Mouse (Mus musculus) yolk sac, embryonic 10.5 days (tissue): Measurements from ENCODE around the gene Slco1a1.
"Not testable (repeated sequence)": the region's sequence is repeated elsewhere in the genome, so short reads cannot be mapped to it uniquely, and the experiment has no call there.

Experiments
- DNase-seq: peaks from one replicate; pipeline ENCODE4 v3.0.0-alpha.2; 2017; ENCODE audit warnings: low spot score

The Slco1a1 gene

GRCm38 (mm10) chr6:141946862-141947261, at the start of gene Slco1a1:
Slco1a1 (minus strand) TSS chr6:141946962.
- no peak for DNase-seq

- DNase-seq = no peak
These were observed 40.0 kb upstream of the Slco1a1 start for GRCm38 (mm10) chr6:141986772-141987171.

- no peak for DNase-seq
These were observed 37.9 kb upstream of the Slco1a1 start for GRCm38 (mm10) chr6:141984644-141985043.

GRCm38 (mm10) chr6:141962420-141962819, 15.7 kb upstream of the Slco1a1 start:
- DNase-seq = no peak

GRCm38 (mm10) chr6:141961861-141962260, 15.1 kb upstream of the Slco1a1 start:
- no peak for DNase-seq

GRCm38 (mm10) chr6:141960482-141960881, 13.7 kb upstream of the Slco1a1 start:
- no peak for DNase-seq

GRCm38 (mm10) chr6:141940451-141940850, 6.3 kb downstream of the Slco1a1 start:
- no peak for DNase-seq

- no peak for DNase-seq
These were observed 48.6 kb downstream of the Slco1a1 start for GRCm38 (mm10) chr6:141898197-141898596.

GRCm38 (mm10) chr6:141889723-141890122, 57.0 kb downstream of the Slco1a1 start:
- DNase-seq = no peak

GRCm38 (mm10) chr6:141888248-141888647, 58.5 kb downstream of the Slco1a1 start:
- no peak for DNase-seq

GRCm38 (mm10) chr6:141882581-141882980, 64.2 kb downstream of the Slco1a1 start:
- DNase-seq = peak; percentile 30

- not testable (repeated sequence) for DNase-seq
These were observed 71.0 kb downstream of the Slco1a1 start for GRCm38 (mm10) chr6:141875742-141876141.

GRCm38 (mm10) chr6:141871711-141872110, 75.1 kb downstream of the Slco1a1 start:
- DNase-seq = peak; percentile 50

GRCm38 (mm10) chr6:141868735-141869134, 78.0 kb downstream of the Slco1a1 start:
- peak; percentile 41 for DNase-seq

GRCm38 (mm10) chr6:141866026-141866425, 80.7 kb downstream of the Slco1a1 start:
- no peak for DNase-seq

- DNase-seq = no peak
These were observed 88.8 kb downstream of the Slco1a1 start for GRCm38 (mm10) chr6:141857735-141858531.
